Mouse (Mus musculus) lung, embryonic 14.5 days (tissue): ENCODE data around the gene Vars. TPM values are rescaled to one million over a fixed set of nuclear protein-coding genes. Genes with fewer than 3 reads are reported as not detected.

Experiments
- ATAC-seq: fragments of 200-750 bp; cut with Nextera tagmentation; 2 replicates; pipeline ENCODE4 v1.8.0; 2017; ENCODE audit warnings: mild to moderate bottlenecking, moderate TSS enrichment, moderate library complexity; ENCODE audit not compliant: insufficient read depth
- DNase-seq: peaks from one replicate; pipeline ENCODE4 v3.0.0-alpha.2; 2015
- H3K27ac ChIP-seq: fragments of 300-500 bp; sonication (generic); 2 replicates; pipeline ENCODE4 v1.5.1; 2014; ENCODE audit warnings: low read depth, mild to moderate bottlenecking, moderate library complexity
- H3K27me3 ChIP-seq: fragments of 300-500 bp; sonication (generic); 2 replicates; pipeline ENCODE4 v1.6.1; 2014; ENCODE audit warnings: low read length, control low read depth; ENCODE audit not compliant: insufficient read depth
- H3K36me3 ChIP-seq: fragments of 300-500 bp; sonication (generic); 2 replicates; pipeline ENCODE4 v1.6.1; 2014; ENCODE audit warnings: control low read depth; ENCODE audit not compliant: insufficient read depth
- H3K4me1 ChIP-seq: fragments of 300-500 bp; sonication (generic); 2 replicates; pipeline ENCODE4 v1.6.1; 2014; ENCODE audit warnings: antibody characterized with exemption, control low read depth; ENCODE audit not compliant: insufficient read depth
- H3K4me2 ChIP-seq: fragments of 300-500 bp; sonication (generic); 2 replicates; pipeline ENCODE4 v1.6.1; 2014; ENCODE audit warnings: mild to moderate bottlenecking
- H3K4me3 ChIP-seq: fragments of 300-500 bp; sonication (generic); 2 replicates; pipeline ENCODE4 v1.5.1; 2014; ENCODE audit warnings: low read depth, low read length
- H3K9ac ChIP-seq: fragments of 300-500 bp; sonication (generic); 2 replicates; pipeline ENCODE4 v1.6.1; 2014
- H3K9me3 ChIP-seq: fragments of 300-500 bp; sonication (generic); 2 replicates; pipeline ENCODE4 v1.6.1; 2016; ENCODE audit warnings: low read depth, low read length, control low read depth
- CTCF ChIP-seq: IDR thresholded peaks from 2 replicates; pipeline ENCODE4 v1.5.1; 2016; ENCODE audit warnings: antibody characterized with exemption, low read depth
- WGBS: fragments of 180-500 bp; shearing (Covaris S2); extraction: QIAGEN DNeasy Blood & Tissue Kit; methylation state at CpG from one replicate; pipeline ENCODE4 v1.1.7; 2014; 5-methylcytosine and 5-hydroxymethylcytosine counted together
- polyA plus RNA-seq: library from polyadenylated mRNA; unstranded; fragments of >200 nt; fragmentation: Nextera tagmentation; extraction: Ambion mirVana; gene quantifications from 2 replicates; pipeline ENCODE4 v1.2.1, GENCODE M21; 2014

Gene Vars
- polyA plus RNA-seq, 1 experiment from 2014 or later = 161 TPM

DNA sequence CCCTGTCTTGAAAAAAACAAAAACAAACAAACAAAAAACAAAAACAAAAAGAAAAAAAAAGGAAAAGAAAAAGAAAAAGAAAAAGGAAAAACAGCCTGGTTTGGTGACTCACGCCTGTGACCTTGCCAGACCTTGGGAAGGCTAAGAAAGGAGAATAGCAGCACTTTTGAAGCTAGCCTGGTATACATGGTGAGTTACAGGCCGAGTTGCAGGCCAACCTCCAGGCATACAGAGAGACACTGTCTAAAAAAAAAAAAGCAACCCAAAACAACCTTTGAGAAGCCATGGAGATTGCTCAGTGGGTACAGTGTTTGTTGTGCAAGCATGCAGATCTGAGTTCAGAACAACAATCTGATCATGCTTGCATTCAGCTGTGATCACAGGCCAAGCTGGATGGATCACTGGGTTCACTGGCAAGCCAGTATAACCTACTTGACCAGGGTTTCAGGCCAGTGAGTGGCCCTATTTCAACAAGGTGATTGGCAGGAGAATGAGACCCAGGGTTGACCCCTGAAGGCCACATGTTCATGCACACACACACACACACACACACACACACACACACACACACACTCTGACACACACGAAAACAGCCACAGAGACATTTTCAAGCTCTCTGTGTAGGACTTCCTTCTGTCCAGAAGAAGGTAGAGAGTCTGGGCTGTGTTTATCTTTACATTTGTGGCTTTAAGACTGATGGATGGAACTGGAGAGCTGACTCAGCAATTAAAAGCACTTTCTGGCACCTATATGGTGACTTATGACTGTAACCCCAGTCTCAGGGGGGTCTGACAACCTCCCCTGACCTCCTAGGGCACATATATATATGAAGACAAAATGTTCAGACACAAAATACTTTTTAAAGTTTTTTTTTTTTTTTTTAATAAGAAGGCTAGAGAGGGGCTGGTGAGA, 24.9 kb upstream of the Vars start:
- no peaks in the 10 kb centered on the region; the same call in 1 of the 2 replicates for H3K36me3 ChIP-seq
- ATAC-seq (no peak), DNase-seq (no peak)
- no peaks in the 10 kb centered on the region for H3K27me3 ChIP-seq
- H3K4me1 ChIP-seq = no peaks in the 10 kb centered on the region
- no peak overlapping the region for H3K4me3 ChIP-seq
- H3K9ac ChIP-seq = no peak overlapping the region
- no peak overlapping the region for H3K27ac ChIP-seq
- no peaks in the 10 kb centered on the region for H3K9me3 ChIP-seq
- no peak for TF ChIP-seq CTCF
- WGBS = 67% methylated on average over 3 of the region's 3 CpGs
- no peak overlapping the region for H3K4me2 ChIP-seq

DNA sequence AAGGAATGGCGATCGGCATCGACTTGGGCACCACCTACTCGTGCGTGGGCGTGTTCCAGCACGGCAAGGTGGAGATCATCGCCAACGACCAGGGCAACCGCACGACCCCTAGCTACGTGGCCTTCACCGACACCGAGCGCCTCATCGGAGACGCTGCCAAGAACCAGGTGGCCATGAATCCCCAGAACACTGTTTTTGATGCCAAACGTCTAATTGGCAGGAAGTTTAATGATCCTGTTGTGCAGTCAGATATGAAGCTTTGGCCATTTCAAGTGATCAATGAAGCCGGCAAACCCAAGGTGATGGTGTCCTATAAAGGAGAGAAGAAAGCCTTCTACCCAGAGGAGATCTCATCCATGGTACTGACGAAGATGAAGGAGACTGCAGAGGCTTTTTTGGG, 23.8 kb upstream of the Vars start:
- DNase-seq = no peak
- WGBS = 92% methylated on average over 20 of the region's 20 CpGs
- Histone ChIP-seq H3K27ac (no peak overlapping the region), H3K36me3 (no peaks in the 10 kb centered on the region; the same call in 1 of the 2 replicates), H3K9me3 (no peaks in the 10 kb centered on the region), H3K27me3 (no peaks in the 10 kb centered on the region), H3K9ac (no peak overlapping the region), H3K4me1 (no peaks in the 10 kb centered on the region), H3K4me3 (no peak overlapping the region), H3K4me2 (no peak overlapping the region)
- no peak for ATAC-seq
- TF ChIP-seq CTCF = no peak

DNA sequence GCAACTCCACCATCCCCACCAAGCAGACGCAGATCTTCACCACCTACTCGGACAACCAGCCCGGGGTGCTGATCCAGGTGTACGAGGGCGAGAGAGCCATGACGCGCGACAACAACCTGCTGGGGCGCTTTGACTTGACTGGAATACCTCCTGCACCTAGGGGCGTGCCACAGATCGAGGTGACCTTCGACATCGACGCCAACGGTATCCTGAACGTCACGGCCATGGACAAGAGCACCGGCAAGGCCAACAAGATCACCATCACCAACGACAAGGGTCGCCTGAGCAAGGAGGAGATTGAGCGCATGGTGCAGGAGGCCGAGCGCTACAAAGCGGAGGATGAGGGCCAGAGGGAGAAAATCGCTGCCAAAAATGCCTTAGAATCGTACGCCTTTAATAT, 22.5 kb upstream of the Vars start:
- Histone ChIP-seq H3K4me3 (no peak overlapping the region), H3K36me3 (no peaks in the 10 kb centered on the region; the same call in 1 of the 2 replicates), H3K27ac (no peak overlapping the region), H3K9ac (no peak overlapping the region), H3K4me2 (no peak overlapping the region), H3K9me3 (no peaks in the 10 kb centered on the region), H3K27me3 (no peaks in the 10 kb centered on the region), H3K4me1 (no peaks in the 10 kb centered on the region)
- TF ChIP-seq CTCF = no peak
- ATAC-seq (no peak), DNase-seq (no peak)
- WGBS = 84% methylated on average over 27 of the region's 27 CpGs

DNA sequence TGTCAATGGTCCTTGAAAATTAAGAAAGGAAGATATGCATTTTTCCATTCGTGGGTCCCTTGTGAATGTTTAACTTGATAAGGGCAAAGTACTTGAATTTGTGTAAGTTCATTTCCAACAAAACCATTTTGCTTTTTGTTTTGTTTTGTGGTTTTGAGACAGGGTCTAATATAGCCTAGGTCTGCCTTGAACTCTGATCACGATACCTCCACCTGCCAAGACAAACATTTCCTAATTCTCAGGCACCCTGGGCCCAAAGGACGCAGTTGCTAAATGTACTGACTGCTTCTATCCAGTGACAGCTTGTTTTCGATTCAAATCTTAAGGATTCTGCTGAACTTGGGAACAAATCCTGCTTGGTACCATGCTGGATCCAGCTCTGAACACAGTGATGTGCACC, 21.2 kb upstream of the Vars start:
- ATAC-seq = no peak
- 84% methylated on average over 4 of the region's 4 CpGs for WGBS
- no peak overlapping the region for H3K4me3 ChIP-seq
- H3K27me3 ChIP-seq = no peaks in the 10 kb centered on the region
- H3K9me3 ChIP-seq = no peaks in the 10 kb centered on the region
- no peak for TF ChIP-seq CTCF
- H3K27ac ChIP-seq = no peak overlapping the region
- peaks cover 2% of the 10 kb centered on the region for H3K36me3 ChIP-seq
- H3K4me1 ChIP-seq = no peaks in the 10 kb centered on the region
- H3K9ac ChIP-seq = no peak overlapping the region
- no peak for DNase-seq
- H3K4me2 ChIP-seq = no peak overlapping the region

DNA sequence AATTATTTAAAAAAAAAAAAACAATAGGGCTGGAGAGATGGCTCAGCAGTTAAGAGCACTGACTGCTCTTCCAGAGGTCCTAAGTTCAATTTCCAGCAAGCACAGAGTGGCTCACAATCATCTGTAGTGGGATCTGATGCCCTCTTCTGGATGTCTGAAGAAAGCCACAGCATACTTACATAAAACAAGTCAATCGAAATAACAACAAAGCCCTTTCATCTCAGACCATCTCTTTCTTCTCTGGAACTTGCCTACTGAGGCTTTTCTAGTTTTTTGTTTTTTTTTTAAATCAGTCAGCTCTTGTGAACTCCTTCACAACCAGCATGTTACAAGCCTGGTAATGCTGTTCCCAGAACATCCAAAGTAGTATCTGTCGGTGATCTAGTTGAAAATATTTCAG, 20.1 kb upstream of the Vars start:
- Histone ChIP-seq H3K36me3 (peaks cover 12% of the 10 kb centered on the region), H3K4me3 (peak overlapping the region; percentile 96), H3K4me1 (no peaks in the 10 kb centered on the region), H3K4me2 (peak overlapping the region; percentile 91), H3K27ac (no peak overlapping the region; the same call in 1 of the 2 replicates), H3K9me3 (no peaks in the 10 kb centered on the region), H3K27me3 (no peaks in the 10 kb centered on the region), H3K9ac (peak overlapping the region; percentile 94)
- DNase-seq (peak; percentile 85), ATAC-seq (no peak)
- TF ChIP-seq CTCF = peak; percentile 60
- 5% methylated on average over 2 of the region's 2 CpGs for WGBS

DNA sequence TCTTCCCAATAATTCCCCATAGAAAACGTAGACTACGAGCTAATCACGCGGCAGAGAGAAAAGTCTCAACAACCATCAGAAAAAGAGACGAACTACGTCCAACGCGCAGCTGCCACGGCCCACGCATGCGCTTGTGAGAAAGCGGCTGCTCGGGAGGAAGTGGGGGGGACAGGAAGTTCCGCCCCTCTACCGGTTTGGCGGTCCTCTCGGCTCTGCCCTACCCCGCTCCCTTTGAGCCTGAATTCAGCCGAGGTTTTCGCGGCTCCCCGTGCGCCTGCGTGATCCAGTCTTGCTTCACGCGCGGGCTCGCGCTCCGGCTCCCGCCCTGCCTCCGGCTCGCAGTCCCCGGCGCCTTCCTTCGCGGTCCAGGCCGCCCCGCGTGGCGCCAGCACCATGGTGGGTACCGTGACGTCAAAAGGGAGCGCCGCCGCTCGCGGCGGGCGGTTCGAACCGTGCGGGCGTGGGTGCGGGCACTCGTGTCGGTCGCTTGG, 19.1 kb upstream of the Vars start, which contains the start of gene Lsm2:
TSS of gene Lsm2 (plus strand) at position 173 of the 491 bp plus-strand sequence.
- H3K36me3 ChIP-seq = peaks cover 23% of the 10 kb centered on the region
- no peaks in the 10 kb centered on the region for H3K27me3 ChIP-seq
- H3K4me2 ChIP-seq = peak within 1 kb of the TSS; percentile 91
- 1% methylated on average over 58 of the region's 58 CpGs for WGBS
- H3K9me3 ChIP-seq = no peaks in the 10 kb centered on the region
- H3K4me3 ChIP-seq = peak within 1 kb of the TSS; percentile 96
- no peaks in the 10 kb centered on the region for H3K4me1 ChIP-seq
- H3K27ac ChIP-seq = peak within 1 kb of the TSS; percentile 99
- no peak for TF ChIP-seq CTCF
- DNase-seq (peak; percentile 96), ATAC-seq (peak; percentile 94)
- H3K9ac ChIP-seq = peak within 1 kb of the TSS; percentile 94

DNA sequence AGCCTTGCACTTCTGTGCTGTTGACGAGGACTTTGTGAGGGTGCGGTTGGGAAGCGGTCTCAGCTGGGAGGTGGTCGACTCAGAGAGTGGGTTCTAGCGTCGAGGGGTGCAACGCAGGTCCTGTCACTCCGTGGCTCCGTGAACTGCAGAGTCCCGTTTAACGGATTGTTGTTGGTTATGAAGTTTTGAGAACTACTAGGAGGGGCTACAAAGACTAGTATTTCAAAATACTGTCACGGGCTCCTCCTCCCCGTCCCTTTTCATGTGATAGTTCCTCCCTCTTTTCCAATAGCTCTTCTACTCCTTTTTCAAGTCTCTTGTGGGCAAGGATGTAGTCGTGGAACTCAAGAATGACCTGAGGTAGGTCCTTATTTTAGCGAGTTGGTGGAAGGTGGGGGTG, 18.5 kb upstream of the Vars start:
- Histone ChIP-seq H3K4me1 (no peaks in the 10 kb centered on the region), H3K4me3 (peak overlapping the region; percentile 96), H3K9me3 (no peaks in the 10 kb centered on the region), H3K36me3 (peaks cover 25% of the 10 kb centered on the region), H3K27ac (peak overlapping the region; percentile 99), H3K9ac (peak overlapping the region; percentile 94), H3K27me3 (no peaks in the 10 kb centered on the region), H3K4me2 (peak overlapping the region; percentile 91)
- DNase-seq (peak; percentile 36), ATAC-seq (no peak; the same call in 1 of the 2 replicates)
- TF ChIP-seq CTCF = no peak
- under 1% methylated on average over 15 of the region's 15 CpGs for WGBS
